Mouse (Mus musculus) T-cell, adult 66 days (primary cell): ENCODE measurements around the gene Astl. TPM values are rescaled to one million over a fixed set of nuclear protein-coding genes. Genes with fewer than 3 reads are reported as not detected.

Source experiments
- total RNA-seq, 2 experiments: library from RNA; stranded (reverse); gene quantifications; 3 replicates in 1 of 2; 4 replicates in 1 of 2; pipeline ENCODE4 v1.2.4; 2023

Astl gene
- not detected for total RNA-seq

DNA sequence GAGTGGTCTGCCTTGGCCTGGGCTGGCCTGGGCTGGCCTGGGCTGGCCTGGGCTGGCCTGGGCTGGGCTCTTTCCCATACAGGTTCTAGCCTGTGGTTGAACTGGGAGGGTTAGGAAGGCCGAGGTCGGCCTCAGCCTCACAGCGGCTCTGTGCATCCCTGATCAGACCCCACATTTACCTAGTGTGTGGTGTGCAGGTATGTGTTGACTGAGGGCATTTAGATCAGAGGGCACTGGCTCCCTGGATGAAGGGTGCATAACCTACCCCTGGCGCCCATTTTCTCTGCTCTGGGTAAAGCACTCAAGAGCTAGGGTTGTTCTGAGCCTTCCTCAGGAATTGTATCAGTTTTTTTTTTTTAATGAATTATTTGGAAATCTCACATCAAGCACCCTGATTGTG, at the start of gene Astl:
TSS of gene Astl (plus strand) at position 224 of the 400 bp plus-strand sequence.

DNA sequence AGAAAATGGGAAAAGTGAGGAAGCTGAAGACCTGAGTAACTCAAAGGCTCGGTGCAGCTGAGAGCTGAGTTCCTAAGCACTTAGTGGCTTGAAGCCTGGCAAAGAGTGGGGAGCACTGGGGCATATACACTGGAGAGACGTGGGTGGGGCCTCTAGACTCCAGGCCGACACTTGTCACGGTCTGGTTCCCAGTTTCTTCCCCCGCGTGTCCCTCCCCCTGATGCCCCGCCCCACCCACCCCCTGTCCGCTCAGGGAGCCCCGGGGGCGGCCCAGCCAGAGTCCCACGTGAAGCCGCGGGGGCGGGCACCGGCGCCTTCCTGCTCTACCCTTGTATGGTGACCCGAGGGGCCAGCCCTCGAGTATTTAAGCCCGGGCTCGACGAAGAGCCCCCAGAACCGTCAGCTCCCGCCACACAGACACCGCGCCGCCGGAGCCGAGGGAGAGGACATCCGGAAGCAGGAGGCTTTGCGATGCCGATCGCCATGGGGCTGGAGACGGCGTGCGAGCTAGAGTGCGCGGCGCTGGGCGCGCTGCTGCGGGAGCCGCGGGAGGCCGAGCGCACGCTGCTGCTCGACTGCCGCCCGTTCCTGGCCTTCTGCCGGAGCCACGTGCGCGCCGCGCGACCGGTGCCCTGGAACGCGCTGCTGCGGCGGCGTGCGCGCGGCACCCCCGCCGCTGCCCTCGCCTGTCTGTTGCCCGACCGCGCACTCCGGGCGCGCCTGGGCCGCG, 2.5 kb upstream of the Astl start, which contains the start of gene Dusp2:
TSS of gene Dusp2 (plus strand) at position 393 of the 730 bp plus-strand sequence.

DNA sequence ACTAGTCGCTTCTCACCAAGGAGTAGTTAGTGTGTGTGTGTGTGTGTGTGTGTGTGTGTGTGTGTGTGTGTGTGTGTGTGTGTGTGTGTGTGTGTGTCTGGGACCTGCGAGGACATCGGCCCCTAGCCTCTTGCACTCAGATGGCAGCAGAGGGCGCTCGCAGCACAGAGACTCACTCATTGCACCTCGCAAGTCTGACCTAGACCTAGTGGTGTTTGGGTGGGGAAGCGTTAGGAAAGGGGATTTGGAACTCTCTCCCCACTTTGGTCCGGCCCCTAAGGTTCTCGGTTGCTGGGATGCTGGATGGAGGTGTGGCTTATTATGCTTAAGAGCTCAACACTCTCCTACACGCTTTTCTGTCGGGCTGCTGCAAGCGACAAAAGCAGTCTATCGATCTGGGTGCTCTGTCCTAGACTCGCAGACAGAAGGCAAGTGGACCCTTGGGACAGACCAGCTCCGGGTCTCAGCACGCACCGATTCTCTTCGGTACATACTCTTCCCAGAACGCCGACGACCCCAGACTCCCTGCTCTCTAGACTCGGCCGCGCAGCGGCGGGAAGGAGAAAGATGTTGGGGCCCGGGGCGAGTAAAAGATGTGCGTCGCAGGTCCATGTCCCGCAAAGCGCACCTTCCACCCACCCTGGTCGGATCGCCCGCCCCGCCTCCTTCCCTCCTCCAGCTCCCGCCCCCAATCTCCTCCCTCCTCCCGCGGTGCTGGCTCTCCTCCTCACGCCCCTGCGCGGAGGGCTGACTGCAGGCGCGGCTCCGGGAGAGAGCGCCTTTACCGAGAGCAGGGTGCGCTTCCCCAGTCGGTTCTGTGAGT, 24.2 kb downstream of the Astl start, which contains the start of gene Adra2b:
TSS of gene Adra2b (plus strand) at position 750 of the 823 bp plus-strand sequence.

Other genes starting within 250 kb of the Astl start
- 1 to 10 TPM; 7.6 to 8.0 TPM for gene Ncaph, start 204.7 kb upstream of the Astl start, total RNA-seq
- 10 to 100 TPM; 18.9 to 24.8 TPM for gene Itpripl1, start 195.2 kb upstream of the Astl start, total RNA-seq
- 1 to 10 TPM; 3.3 TPM for gene 1810024B03Rik, start 130.4 kb upstream of the Astl start, total RNA-seq
- 100 to 1,000 TPM; 166 to 186 TPM for gene Snrnp200, start 130.3 kb upstream of the Astl start, total RNA-seq
- 10 to 100 TPM; 39.9 to 43.2 TPM for gene Ciao1, start 90.8 kb upstream of the Astl start, total RNA-seq
- 10 to 100 TPM; 54.5 to 58.7 TPM for gene Tmem127, start 90.7 kb upstream of the Astl start, total RNA-seq
- 10 to 100 TPM; 66.4 to 69.3 TPM for gene Stard7, start 68.4 kb upstream of the Astl start, total RNA-seq
- gene Dusp2, start 2.5 kb upstream of the Astl start, total RNA-seq: 100 to 1,000 TPM; 260 to 275 TPM
- not detected for gene Adra2b, start 24.6 kb downstream of the Astl start, total RNA-seq
- under 1 TPM; 0.36 to 0.55 TPM for gene Gpat2, start 86.6 kb downstream of the Astl start, total RNA-seq
- gene Fahd2a, start 105.9 kb downstream of the Astl start, total RNA-seq: 10 to 100 TPM; 17.2 to 18.3 TPM
- gene Kcnip3, start 183.5 kb downstream of the Astl start, total RNA-seq: under 1 TPM; 0.21 to 0.38 TPM
- gene Prom2, start 202.8 kb downstream of the Astl start, total RNA-seq: not detected
- 1 to 10 TPM; 5.9 to 6.1 TPM for gene Zfp661, start 248.5 kb downstream of the Astl start, total RNA-seq
- 100 to 1,000 TPM; 131 to 135 TPM for gene Mrps5, start 248.6 kb downstream of the Astl start, total RNA-seq